Mouse (Mus musculus): Measurements from ENCODE around the gene Il6st.

- TF ChIP-seq CTCF (IDR thresholded peaks at IDR 0.05; ENCODE audit: control insufficient read depth, insufficient read depth, insufficient read length) = no peak
- no peak for TF ChIP-seq FOSL1 (IDR thresholded peaks at IDR 0.05; ENCODE audit: insufficient read depth, low read length, poor library complexity, severe bottlenecking)
- TF ChIP-seq USF1 (IDR thresholded peaks at IDR 0.05; ENCODE audit: low read depth) = no peak
Measured at GRCm38 (mm10) chr13:112537065-112537464, 73.2 kb downstream of the Il6st start.
